Mouse (Mus musculus) heart, postnatal 10 days (tissue): ENCODE measurements at regions not wholly inside any gene's neighbourhood (a gene's known extent, or its start where the extent isn't known, plus 50 kb on each side); places are given as distances from the start of the nearest gene placed in this dataset.

Experiments
- DNase-seq, 2 experiments: peaks; one replicate each; pipeline ENCODE4 v3.0.0; 2021
- intact Hi-C: fragments of 180-260 bp; cut with DNase I; formaldehyde crosslinking; loops from one replicate; pipeline ENCODE4 v1.15.1; 2025

DNA sequence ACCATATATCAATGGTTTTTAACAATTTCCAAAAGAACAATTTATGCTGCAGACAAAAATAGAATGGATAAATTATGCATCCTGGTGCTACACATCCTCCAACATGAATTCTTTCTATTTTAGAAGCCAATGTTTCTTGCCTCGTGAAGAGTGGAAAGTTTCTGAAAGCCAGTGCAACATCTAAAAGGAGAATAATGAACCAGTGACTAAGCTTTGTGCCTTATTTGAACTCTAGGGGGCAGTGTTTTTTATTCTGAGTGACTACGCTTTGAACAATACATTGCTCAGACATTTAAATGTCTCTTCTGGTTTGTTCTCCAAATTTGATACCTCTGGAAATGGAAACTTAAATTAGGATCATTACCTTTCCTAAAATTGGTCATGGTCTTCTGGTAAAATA is 78.0 kb downstream of the Yipf7 start:
- peak in 1 of 2 experiments; percentile 2 for DNase-seq
- intact Hi-C loops = no loop called here
